Mouse (Mus musculus) limb, embryonic 10.5 days (tissue): ENCODE measurements around the gene Adamts16. TPM values are rescaled to one million over a fixed set of nuclear protein-coding genes. Genes with fewer than 3 reads are reported as not detected.

Experiments
- DNase-seq: peaks from one replicate; pipeline ENCODE4 v3.0.0-alpha.2; 2017; ENCODE audit warnings: low spot score
- H3K27ac ChIP-seq: fragments of 300-500 bp; sonication (generic); 2 replicates; pipeline ENCODE4 v1.5.1; 2016; ENCODE audit warnings: mild to moderate bottlenecking
- H3K27me3 ChIP-seq: fragments of 300-500 bp; sonication (generic); 2 replicates; pipeline ENCODE4 v1.6.1; 2016; ENCODE audit warnings: low read depth, mild to moderate bottlenecking; ENCODE audit not compliant: poor library complexity, severe bottlenecking
- H3K36me3 ChIP-seq: fragments of 300-500 bp; sonication (generic); 2 replicates; pipeline ENCODE4 v1.6.1; 2016; ENCODE audit warnings: mild to moderate bottlenecking, moderate library complexity
- H3K4me1 ChIP-seq: fragments of 300-500 bp; sonication (generic); 2 replicates; pipeline ENCODE4 v1.6.1; 2016
- H3K4me3 ChIP-seq: fragments of 300-500 bp; sonication (generic); 2 replicates; pipeline ENCODE4 v1.5.1; 2016; ENCODE audit warnings: mild to moderate bottlenecking, moderate library complexity
- H3K9me3 ChIP-seq: fragments of 300-500 bp; sonication (generic); replicated peaks from 2 replicates; pipeline ENCODE4 v1.6.1; 2016; ENCODE audit warnings: mild to moderate bottlenecking
- WGBS: fragments of 180-500 bp; shearing (Covaris S2); methylation state at CpG from one replicate; pipeline ENCODE4 v1.1.7; 2016; 5-methylcytosine and 5-hydroxymethylcytosine counted together
- polyA plus RNA-seq: library from polyadenylated mRNA; unstranded; fragments of >200 nt; fragmentation: Nextera tagmentation; extraction: Ambion mirVana; gene quantifications from 2 replicates; pipeline ENCODE4 v1.2.1, GENCODE M21; 2016

Adamts16 gene
- polyA plus RNA-seq, 1 experiment from 2014 or later, result 1.5 TPM

GRCm38 (mm10) chr13:70740281-70741240 is 101.0 kb downstream of the Adamts16 start:
- Histone ChIP-seq H3K27ac (no peak overlapping the region; the same call in 1 of the 2 replicates), H3K36me3 (no peaks in the 10 kb centered on the region), H3K9me3 (no peaks in the 10 kb centered on the region), H3K4me3 (no peak overlapping the region), H3K4me1 (peaks cover 12% of the 10 kb centered on the region; the same call in 1 of the 2 replicates), H3K27me3 (no peaks in the 10 kb centered on the region)
- WGBS, result 43% methylated on average over 17 of the region's 17 CpGs
- no peak for DNase-seq

- no peaks in the 10 kb centered on the region for H3K9me3 ChIP-seq
- H3K4me1 ChIP-seq, result peaks cover 16% of the 10 kb centered on the region; the same call in 1 of the 2 replicates
- H3K36me3 ChIP-seq, result no peaks in the 10 kb centered on the region
- DNase-seq, result no peak
- H3K27me3 ChIP-seq, result no peaks in the 10 kb centered on the region
- WGBS, result 93% methylated on average over 9 of the region's 9 CpGs
- H3K27ac ChIP-seq, result no peak overlapping the region
- H3K4me3 ChIP-seq, result no peak overlapping the region
These were observed 102.8 kb downstream of the Adamts16 start for GRCm38 (mm10) chr13:70738781-70739180.

- Histone ChIP-seq H3K36me3 (no peaks in the 10 kb centered on the region), H3K27me3 (no peaks in the 10 kb centered on the region), H3K4me1 (peaks cover 24% of the 10 kb centered on the region), H3K4me3 (no peak overlapping the region), H3K27ac (peak overlapping the region; percentile 5; the same call in 1 of the 2 replicates), H3K9me3 (no peaks in the 10 kb centered on the region)
- no peak for DNase-seq
- 65% methylated on average over 4 of the region's 4 CpGs for WGBS
These were observed 105.2 kb downstream of the Adamts16 start for GRCm38 (mm10) chr13:70736409-70736808.

DNA sequence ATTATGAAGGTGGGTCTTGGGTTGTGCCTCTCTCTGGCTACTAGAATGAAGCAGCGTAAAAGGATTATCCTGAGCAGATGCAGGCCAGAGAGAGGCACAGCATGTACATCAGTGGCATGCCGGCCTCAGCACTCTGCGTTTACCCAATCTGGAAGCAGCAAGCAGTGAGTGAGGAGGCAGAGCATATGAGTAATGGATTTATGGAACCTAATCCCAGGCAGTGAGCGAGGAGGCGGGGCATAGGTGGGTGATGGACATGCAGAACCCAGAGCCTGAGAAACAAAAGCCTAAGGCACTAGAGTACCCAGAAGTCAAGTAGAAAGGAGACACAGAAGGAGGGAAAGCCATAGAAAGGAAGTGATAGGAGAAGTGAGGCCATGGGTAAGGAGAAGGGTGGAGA is 107.0 kb downstream of the Adamts16 start:
- WGBS, result 77% methylated on average over 5 of the region's 5 CpGs
- H3K36me3 ChIP-seq, result no peaks in the 10 kb centered on the region
- no peak overlapping the region for H3K4me3 ChIP-seq

GRCm38 (mm10) chr13:70733911-70734310 is 107.7 kb downstream of the Adamts16 start:
- Histone ChIP-seq H3K27me3 (no peaks in the 10 kb centered on the region), H3K4me1 (peaks cover 24% of the 10 kb centered on the region), H3K4me3 (no peak overlapping the region), H3K9me3 (no peaks in the 10 kb centered on the region), H3K36me3 (no peaks in the 10 kb centered on the region), H3K27ac (no peak overlapping the region)
- no peak for DNase-seq
- 90% methylated on average over 1 of the region's 1 CpGs for WGBS

More for the DNA sequence above, 107.0 kb downstream of the Adamts16 start:
- Histone ChIP-seq H3K4me1 (peaks cover 24% of the 10 kb centered on the region), H3K27me3 (no peaks in the 10 kb centered on the region), H3K9me3 (no peaks in the 10 kb centered on the region), H3K27ac (no peak overlapping the region)
- no peak for DNase-seq

- WGBS, result 75% methylated on average over 2 of the region's 2 CpGs
- no peaks in the 10 kb centered on the region for H3K27me3 ChIP-seq
- no peaks in the 10 kb centered on the region for H3K9me3 ChIP-seq
- peaks cover 24% of the 10 kb centered on the region for H3K4me1 ChIP-seq
- H3K36me3 ChIP-seq, result no peaks in the 10 kb centered on the region
- DNase-seq, result no peak
- H3K27ac ChIP-seq, result no peak overlapping the region
- H3K4me3 ChIP-seq, result no peak overlapping the region
These were observed 108.4 kb downstream of the Adamts16 start for GRCm38 (mm10) chr13:70733206-70733605.

DNA sequence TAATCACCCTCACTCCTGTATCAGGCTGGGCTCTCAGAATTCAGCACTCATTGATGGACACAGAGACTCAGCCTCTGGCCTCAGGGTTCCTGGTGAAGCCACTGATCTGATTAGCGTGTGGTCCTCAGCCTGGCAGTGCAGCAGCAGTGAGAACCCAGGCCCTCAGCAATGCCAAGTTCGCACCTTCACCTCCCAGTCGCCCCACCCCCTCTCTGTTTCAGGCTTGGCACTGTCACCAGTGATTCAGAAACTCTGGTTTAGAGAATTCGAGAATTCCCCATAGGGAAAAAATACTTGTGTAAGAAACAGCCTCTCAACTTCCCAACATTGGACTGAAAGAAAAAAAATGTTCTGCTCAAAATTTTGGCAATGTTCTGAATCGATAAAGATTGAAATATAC is 108.8 kb downstream of the Adamts16 start:
- WGBS, result 74% methylated on average over 5 of the region's 5 CpGs
- Histone ChIP-seq H3K36me3 (no peaks in the 10 kb centered on the region), H3K27ac (no peak overlapping the region), H3K4me3 (no peak overlapping the region), H3K27me3 (no peaks in the 10 kb centered on the region), H3K4me1 (peaks cover 24% of the 10 kb centered on the region), H3K9me3 (no peaks in the 10 kb centered on the region)
- no peak for DNase-seq

DNA sequence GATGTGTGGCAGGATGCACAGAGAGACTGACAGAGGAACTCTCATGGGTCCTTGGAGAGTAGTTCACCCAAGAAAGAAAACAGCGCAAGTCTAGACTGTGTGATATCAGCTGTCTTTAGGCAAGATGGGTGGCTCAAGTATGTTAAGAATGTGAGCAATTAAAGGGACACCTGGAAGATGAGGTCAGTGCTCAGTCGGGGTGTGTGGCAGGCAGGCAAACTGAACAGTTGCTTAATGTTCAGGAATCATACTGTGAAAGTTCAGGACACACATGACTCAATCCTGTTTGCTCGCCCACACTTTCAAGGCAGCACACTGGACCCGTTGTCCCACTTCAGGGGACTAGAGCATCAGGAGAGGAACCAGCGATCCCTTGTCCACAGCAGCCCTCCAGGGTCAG is 110.3 kb downstream of the Adamts16 start:
- H3K9me3 ChIP-seq, result no peaks in the 10 kb centered on the region
- no peak overlapping the region for H3K27ac ChIP-seq
- no peaks in the 10 kb centered on the region for H3K27me3 ChIP-seq
- H3K4me3 ChIP-seq, result no peak overlapping the region
- no peaks in the 10 kb centered on the region for H3K36me3 ChIP-seq
- 65% methylated on average over 5 of the region's 5 CpGs for WGBS
- H3K4me1 ChIP-seq, result peaks cover 24% of the 10 kb centered on the region
- DNase-seq, result no peak

GRCm38 (mm10) chr13:70729996-70730395 is 111.6 kb downstream of the Adamts16 start:
- DNase-seq, result no peak
- Histone ChIP-seq H3K36me3 (no peaks in the 10 kb centered on the region), H3K27ac (no peak overlapping the region), H3K27me3 (no peaks in the 10 kb centered on the region), H3K9me3 (no peaks in the 10 kb centered on the region), H3K4me3 (no peak overlapping the region), H3K4me1 (peaks cover 21% of the 10 kb centered on the region)
- 56% methylated on average over 5 of the region's 5 CpGs for WGBS

DNA sequence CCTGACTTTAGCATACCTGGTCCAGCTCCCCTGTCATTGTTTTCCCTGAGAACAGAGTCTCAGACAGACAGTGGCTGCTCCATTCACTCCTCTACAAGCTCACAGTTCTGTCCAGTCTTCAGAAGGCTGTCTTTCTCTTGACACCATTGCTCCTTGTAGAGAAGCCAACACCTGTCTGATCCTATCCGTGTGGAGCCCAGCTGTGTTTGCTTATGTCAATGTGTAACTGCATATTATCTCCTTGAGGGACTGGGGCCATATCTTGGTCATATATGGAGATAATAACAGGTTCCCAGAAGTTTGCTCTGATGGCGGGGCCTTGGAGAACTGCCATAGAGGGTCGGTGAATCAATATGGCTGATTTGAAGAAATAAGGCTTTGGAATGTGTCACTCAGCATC is 115.4 kb downstream of the Adamts16 start:
- Histone ChIP-seq H3K27me3 (no peaks in the 10 kb centered on the region), H3K4me1 (peaks cover 7% of the 10 kb centered on the region), H3K9me3 (no peaks in the 10 kb centered on the region), H3K4me3 (no peak overlapping the region), H3K27ac (no peak overlapping the region), H3K36me3 (no peaks in the 10 kb centered on the region)
- DNase-seq, result no peak
- WGBS, result 90% methylated on average over 3 of the region's 3 CpGs

DNA sequence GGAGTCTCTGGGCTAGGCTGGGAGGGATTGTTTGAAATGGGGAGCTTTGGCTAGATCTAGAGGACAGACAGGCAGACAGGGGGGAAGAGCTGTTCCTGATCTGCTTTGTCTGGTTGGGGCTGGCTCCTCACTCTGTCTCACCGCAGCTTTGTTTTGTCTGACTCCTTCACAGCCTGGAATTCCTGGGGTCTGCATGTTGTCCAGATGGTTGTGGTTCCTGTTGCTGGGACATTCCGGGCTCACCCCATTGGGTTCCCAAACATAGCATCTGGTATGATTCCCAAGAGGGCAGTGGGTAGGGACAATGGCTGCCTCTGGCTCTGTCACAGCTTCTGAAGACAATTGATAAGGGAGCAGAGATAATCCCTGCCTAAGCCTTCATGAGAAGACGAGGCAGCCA is 117.0 kb downstream of the Adamts16 start:
- Histone ChIP-seq H3K4me3 (no peak overlapping the region), H3K4me1 (no peaks in the 10 kb centered on the region), H3K27me3 (no peaks in the 10 kb centered on the region), H3K36me3 (no peaks in the 10 kb centered on the region), H3K9me3 (no peaks in the 10 kb centered on the region), H3K27ac (no peak overlapping the region)
- DNase-seq, result no peak
- 59% methylated on average over 3 of the region's 3 CpGs for WGBS

- H3K4me3 ChIP-seq, result no peak overlapping the region
- no peaks in the 10 kb centered on the region for H3K36me3 ChIP-seq
- DNase-seq, result no peak
- no peaks in the 10 kb centered on the region for H3K9me3 ChIP-seq
- no peak overlapping the region for H3K27ac ChIP-seq
- H3K27me3 ChIP-seq, result no peaks in the 10 kb centered on the region
- 73% methylated on average over 2 of the region's 2 CpGs for WGBS
- H3K4me1 ChIP-seq, result no peaks in the 10 kb centered on the region
These were observed 117.4 kb downstream of the Adamts16 start for GRCm38 (mm10) chr13:70724108-70724622.

GRCm38 (mm10) chr13:70719994-70720393 is 121.6 kb downstream of the Adamts16 start:
- Histone ChIP-seq H3K27me3 (no peaks in the 10 kb centered on the region), H3K36me3 (no peaks in the 10 kb centered on the region), H3K27ac (no peak overlapping the region), H3K4me1 (no peaks in the 10 kb centered on the region), H3K4me3 (no peak overlapping the region), H3K9me3 (no peaks in the 10 kb centered on the region)
- 76% methylated on average over 1 of the region's 1 CpGs for WGBS
- DNase-seq, result no peak
